Mouse (Mus musculus) ES-E14 (cell line): ENCODE measurements at regions not wholly inside any gene's neighbourhood (a gene's known extent, or its start where the extent isn't known, plus 50 kb on each side); places are given as distances from the start of the nearest gene placed in this dataset.

Experiments
- HCFC1 ChIP-seq: IDR thresholded peaks from 2 replicates; pipeline ENCODE4 v1.6.1; 2012; ENCODE audit warnings: low read length, inconsistent platforms, borderline replicate concordance; ENCODE audit not compliant: insufficient read depth
- MAFK ChIP-seq: IDR thresholded peaks from 2 replicates; pipeline ENCODE4 v1.6.1; 2014; ENCODE audit warnings: mild to moderate bottlenecking, low read depth, low read length, inconsistent platforms; ENCODE audit not compliant: insufficient read depth
- ZC3H11A ChIP-seq: IDR thresholded peaks from 2 replicates; pipeline ENCODE4 v1.6.1; 2012; ENCODE audit warnings: low read depth, mild to moderate bottlenecking, inconsistent platforms, low read length, borderline replicate concordance
- ZNF384 ChIP-seq: IDR thresholded peaks from 2 replicates; pipeline ENCODE4 v1.6.1; 2012; ENCODE audit warnings: low read depth, low read length, inconsistent platforms

- TF ChIP-seq ZNF384 (no peak), ZC3H11A (no peak), HCFC1 (no peak), MAFK (no peak)
Observed at GRCm38 (mm10) chr2:143002874-143003273, 60.0 kb upstream of the Snrpb2 start.
